Mouse (Mus musculus): ENCODE results near the gene Gm49711.

Gm49711 gene

DNA sequence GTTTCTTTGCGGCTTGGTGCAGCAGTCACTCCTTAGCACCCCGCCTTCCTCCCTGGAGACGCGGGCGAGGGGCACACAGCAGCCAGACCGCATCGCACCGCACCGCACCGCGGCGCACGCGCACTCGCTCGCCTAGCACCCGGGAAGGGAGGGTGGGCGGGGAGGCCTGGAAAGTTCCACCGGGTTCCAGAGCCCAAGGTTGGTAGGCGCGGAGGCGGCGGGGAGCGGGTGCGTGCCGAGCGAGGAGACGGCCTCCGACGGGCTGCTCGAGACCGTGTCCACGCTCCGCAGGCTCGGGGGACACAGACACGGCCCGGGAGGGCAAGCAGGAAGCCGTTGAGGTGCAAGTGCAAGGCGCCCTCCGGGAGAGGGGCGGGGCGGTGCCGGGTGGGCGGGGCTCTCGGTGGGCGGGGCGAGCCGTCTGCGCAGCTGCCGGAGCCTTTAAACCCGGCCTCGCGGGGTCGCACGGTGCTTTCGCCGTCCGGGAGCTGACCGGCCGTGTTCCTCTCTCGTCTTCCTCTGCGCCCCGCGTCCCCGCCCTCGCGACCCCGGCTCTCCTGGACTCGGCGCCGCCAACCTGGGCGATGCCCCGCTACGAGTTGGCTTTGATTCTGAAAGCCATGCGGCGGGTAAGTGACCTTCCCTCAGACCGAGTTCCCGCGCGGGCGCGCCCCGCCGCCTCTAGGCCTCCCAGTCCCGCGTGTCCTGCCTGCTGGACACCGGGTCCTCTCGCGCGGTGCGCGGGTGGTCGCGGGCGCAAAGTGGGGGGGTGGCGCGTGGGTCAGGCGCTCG is at the start of gene Gm49711, which contains the start of the genes Mrps6 and Slc5a3:
Gene Gm49711, plus strand, starts transcription at position 465 of the 792 bp plus-strand sequence.
Gene Mrps6, plus strand, starts transcription at position 419 of the 792 bp plus-strand sequence.
Gene Slc5a3, plus strand, starts transcription at position 471 of the 792 bp plus-strand sequence.
- peak; percentile 86 for DNase-seq (ENCODE audit: low read depth, low spot score)

DNA sequence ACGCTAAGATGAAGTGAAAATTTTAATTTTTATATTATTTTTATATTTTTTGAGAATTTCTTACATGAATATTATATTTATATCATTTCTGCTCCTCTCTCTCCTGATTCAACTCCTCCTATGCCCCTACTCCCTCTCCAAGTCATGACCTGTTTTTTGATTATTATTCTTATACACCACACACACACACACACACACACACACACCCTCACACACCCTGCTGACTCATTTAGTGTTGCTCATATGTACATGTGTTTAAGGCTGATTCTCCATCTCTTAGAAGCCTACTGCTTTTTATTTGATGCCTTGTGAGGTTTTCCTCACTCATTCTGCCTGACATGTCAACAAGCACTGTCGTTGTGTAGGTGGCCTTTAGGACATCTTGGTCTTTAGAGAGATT is 48.5 kb upstream of the Gm49711 start:
- DNase-seq (ENCODE audit: low read depth, low spot score) = no peak

DNA sequence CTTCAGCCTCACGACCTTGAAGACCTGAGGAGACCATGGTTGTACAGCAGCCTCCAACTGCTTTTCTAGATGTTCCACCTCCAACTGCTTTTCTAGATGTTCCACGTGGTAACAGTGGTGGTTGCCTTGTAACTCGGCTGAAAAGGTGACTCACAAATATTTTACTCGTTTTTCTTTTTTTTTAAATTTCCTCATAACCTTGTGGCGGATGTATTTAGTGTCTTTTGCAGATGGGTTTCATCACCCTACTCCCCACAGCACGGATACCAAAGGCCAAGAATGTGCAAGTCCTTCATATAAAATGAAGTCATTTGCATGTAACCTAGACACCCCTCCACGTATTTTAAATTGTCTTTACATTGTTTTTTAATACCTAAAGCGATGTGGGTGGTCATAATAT is 41.3 kb upstream of the Gm49711 start:
- DNase-seq (ENCODE audit: low read depth, low spot score) = no peak

DNA sequence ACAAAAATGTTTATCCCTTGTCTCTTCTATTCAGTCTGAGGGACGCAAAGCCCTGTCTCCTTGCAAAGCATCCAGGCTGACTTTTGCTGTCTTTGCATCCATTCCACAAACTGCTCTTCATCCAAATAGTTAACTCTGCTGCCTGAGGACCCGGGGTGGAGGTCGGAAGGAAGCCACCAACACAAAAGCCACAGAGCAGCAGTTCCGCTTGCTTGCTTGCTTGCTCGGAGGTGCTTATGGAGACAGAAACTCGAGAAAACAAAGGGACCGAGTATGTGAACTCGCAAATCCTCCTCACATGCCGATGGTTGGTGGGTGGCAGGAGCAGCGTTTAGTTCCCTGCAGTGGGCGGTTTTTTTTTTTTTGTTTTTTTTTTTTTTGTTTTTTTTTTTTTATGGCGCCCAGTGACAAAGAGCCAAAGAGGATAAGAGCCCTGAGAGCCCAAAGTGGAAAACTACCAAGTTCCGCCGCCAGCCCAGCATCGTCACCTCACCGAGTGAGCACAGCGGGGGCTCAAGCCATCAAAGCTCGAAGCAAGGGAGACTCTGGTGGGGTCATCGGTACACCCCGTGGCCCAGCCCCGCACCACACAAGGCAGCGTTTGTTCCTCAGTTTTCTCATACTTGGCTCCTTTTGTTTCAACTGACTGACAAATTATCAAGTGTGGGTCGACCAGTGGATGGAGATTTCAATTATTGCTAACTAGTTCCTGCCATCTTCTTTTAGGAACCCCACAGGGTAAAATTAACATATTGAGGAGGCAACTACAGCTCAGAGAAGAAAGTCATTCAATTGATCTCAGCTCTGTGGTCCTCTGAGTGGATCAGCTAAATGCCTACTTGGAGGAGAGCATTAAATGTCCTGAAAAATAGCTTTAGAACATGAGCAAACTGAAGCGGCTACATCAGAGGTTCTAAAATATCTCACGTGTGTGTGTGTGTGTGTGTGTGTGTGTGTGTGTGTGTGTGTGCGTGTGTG is 38.7 kb upstream of the Gm49711 start:
- peak; percentile 54 for DNase-seq (ENCODE audit: low read depth, low spot score)

DNA sequence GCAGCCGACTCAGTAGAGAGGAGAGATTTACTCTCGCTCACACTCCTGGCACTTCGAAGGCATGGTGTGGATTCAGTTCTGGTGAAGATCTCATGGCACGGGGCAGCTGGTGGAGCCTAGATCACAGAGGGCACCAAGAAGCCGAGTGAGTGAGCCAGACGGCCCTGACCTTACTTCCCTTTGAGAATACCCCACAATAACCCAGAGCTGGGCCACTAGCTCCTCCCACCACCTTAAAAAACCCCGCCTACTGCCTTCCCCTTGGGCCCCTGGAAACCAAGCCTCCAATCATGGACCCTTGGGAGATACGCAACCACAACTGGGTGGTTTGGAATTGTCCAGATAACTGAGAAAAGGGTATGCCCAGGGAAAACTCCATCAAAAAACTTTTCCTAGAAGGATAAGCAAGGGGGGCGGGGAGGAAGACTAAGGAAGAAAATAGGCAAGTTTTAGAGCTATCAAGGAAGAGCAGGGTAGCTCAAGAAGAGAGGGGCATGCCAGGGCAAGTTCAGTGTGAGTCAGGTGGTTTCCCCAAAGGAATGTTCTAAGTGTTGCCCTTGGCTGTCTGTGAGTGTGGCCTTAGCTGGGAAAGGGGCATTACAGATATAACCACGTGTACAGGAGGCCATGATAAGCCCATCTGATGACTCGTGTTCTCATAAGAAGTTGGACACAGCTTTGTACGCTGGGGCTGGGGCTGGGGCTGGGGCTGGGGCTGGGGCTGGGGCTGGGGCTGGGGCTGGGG is 36.3 kb upstream of the Gm49711 start:
- DNase-seq (ENCODE audit: low read depth, low spot score) = peak; percentile 67

DNA sequence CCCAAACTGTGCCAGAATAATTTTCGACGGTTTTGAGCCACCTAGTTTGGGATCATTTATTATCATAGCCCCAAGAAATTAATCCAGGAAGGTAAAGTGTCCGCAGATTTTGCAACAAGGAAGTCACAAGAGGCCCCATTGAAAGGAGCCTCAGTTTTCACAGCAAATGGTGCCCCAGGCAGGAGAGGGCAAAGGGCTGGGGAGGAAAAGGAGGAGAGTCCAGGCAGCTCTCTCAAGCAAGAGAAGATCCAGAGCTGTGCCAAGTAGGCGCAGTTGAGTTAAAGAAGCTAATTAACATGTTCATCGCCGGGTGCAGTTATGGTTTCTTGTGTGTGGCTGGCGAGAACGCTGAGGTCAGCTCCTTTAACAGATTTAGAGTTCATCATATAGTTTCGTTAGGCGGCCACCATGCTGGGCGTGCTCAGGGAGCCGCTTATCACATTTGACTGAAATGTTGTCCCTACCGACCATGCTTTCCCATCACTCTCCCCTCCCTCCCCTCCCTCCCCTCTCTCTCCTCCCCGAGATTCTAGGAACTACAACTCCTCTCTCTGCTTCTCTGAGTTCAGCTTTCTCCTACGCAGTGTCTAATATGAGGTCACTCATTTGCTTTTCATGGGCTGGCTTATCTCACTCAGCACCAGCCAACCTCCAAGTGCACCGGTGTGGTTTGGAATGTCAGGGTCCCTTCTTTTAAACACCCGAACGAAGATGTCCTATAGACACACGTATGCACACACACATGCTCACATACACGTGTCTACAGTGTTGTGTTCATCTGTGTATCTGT is 35.4 kb upstream of the Gm49711 start:
- no peak for DNase-seq (ENCODE audit: low read depth, low spot score)

DNA sequence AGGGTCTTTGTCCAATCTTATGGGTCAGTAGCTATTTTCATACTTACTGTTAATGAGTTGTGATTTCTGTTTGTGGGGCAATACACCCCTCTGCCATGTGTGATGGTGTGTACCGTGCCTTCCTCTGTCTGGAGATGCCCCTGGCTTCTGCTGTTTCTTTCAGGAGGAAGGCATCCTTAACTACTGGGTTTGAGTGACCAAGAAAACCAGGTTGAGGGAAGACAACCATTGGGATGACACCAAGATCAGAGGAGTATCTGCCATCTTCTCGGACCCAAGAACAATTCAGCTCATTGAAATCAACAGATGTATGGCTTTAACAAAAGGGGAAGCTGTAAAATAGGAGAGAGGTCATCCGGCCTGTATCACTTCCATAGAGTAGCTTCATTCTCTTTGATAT is 24.8 kb upstream of the Gm49711 start:
- no peak for DNase-seq (ENCODE audit: low read depth, low spot score)

DNA sequence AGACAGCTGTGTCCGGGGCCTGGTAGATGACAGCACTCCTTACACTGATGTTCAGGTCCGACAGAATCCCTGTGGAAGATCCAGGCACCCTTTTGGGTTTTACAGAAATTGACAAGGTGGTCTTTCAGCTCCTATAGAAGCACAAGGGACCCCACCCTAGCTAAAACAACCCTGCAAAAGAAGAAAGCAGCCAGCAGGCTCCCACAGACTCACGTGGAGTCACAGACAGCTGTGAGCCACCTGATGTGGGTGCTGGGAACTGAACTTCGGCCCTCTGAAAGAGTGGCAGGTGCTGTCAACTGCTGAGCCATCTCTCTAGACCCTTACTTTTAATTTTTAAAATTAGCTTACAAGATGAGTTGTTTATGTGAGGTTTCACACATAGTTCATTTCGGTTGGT is 23.4 kb upstream of the Gm49711 start:
- DNase-seq (ENCODE audit: low read depth, low spot score) = no peak

DNA sequence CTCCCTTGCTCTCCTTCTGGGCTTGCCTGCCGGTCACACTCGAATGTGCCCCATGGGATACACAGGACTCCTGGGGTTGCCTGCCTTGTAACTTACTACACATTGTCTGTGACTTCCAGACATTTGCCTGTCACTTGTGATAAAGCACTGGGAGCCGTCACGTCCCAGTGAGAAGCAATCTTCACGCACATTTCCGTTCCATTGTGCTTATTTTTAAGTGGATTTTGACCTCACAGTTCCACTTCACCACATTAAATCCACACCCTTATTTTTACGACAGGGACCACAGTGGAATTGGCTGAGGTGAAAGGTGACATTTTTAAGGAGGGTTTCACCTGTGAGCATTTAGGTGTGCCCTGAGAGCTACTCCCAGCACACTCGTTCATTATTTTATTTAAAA is 21.4 kb upstream of the Gm49711 start:
- no peak for DNase-seq (ENCODE audit: low read depth, low spot score)

DNA sequence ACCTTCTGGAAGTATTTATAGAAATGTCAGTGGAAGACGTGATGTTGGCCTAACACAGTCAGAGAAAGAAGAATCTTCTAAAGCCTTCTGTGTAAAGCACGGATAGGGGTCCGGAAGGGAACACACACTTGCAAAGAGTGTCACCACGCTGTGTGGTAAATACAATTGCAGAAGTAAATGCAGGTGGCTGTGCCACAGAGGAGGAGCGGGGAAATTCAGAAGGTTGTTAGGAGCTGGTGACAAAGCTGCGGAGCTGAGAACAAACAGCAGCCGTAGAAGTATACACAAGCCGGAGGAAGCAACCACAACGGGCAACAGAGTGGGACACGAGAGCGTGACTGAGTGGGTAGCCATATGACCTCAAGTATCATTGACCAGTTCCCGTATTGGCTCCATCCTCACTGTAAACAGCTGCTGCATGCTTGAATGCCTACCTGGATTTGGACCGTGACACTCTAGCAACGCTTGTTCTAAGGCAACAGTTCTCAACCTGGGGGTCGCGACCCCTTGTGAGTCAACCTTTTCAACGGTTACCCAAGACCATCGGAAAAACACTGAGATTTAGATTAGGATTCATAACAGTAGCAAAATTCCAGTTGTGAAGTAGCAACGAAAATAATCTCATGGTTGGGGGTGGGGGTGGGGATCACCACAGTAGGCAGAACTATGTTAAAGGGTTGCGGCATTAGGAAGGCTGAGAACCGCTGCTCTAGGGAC is 20.1 kb upstream of the Gm49711 start:
- no peak for DNase-seq (ENCODE audit: low read depth, low spot score)

DNA sequence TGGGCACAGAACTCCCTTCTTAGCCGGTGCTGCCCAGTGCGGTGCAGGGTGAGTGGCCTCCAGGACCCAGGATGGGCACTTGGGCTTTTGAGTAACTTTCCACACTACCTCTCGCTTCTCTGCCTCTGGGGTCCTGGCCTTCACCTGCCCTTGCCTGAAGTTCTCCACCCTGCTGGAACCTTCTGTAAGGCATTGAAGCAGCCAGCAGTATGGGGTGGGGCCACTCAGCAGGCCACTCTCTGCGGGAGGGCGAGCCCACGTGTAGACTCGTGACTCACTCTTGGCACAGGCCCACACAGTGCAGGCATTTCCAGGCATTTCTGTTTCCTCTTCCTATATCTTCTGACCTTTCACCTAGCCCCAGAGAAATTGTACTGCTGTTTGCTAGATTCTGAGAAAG is 18.7 kb upstream of the Gm49711 start:
- DNase-seq (ENCODE audit: low read depth, low spot score) = no peak

DNA sequence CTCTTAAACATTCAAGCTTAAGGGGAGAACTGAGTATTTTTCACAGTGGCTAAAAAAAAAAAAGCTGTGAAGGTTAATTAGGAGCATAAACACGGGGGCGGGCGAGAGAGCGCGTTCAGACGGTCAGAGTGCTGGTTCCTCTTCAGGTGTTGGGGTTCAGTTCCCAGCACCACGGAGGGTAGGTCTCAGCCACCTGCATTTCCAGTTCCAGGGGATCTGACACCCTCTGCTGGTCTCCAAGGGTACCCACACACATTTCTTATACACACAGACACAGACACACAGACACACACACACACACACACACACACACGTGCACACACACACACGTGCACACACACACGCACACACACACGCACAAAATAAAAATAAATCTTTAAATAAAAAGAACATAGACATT is 18.1 kb upstream of the Gm49711 start:
- peak; percentile 54 for DNase-seq (ENCODE audit: low read depth, low spot score)

DNA sequence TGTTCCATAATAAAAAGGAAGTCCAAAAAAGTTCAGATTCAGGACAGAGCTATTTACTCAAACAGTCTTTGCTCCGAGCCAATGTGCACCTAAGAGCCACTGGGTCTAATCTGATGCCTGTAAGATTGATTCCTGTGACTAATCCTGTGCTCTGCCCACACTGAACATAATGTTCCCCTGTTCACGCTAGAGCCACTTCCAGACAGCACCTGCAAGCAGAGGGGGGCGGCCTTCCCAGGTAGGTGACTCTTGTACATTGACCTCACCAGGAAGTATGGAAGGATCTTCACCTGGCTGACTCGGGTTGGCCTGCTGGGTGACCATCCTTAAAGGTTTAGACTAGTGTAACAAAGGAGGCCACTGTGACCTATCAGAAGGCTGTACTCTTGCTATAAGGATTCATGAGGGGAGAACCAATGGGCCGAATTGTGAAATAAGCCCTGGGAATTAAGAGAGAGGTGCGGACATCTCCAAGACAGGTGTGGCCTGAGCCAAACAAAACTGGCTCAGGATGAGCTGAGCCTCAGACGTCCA is 6.3 kb upstream of the Gm49711 start:
- no peak for DNase-seq (ENCODE audit: low read depth, low spot score)

DNA sequence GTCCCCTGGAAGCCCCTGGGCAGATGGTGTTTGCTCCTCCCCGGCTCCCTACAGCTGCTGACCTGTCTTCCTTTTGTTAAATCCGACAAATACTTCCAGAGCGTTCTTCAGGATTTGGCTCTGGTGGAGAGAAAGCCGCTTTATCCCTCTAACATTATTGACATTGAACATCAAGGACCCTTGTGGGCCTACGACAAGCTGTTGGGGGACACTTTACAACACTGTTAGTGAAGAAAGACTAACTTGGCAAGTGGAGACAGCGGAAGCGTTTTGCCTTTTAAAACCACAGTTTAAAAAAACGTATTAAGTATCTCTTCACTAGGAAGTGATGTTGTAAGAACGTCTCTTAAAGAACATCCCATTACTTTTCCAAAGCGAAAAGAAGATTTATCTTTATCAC is 5.5 kb upstream of the Gm49711 start:
- no peak for DNase-seq (ENCODE audit: low read depth, low spot score)

DNA sequence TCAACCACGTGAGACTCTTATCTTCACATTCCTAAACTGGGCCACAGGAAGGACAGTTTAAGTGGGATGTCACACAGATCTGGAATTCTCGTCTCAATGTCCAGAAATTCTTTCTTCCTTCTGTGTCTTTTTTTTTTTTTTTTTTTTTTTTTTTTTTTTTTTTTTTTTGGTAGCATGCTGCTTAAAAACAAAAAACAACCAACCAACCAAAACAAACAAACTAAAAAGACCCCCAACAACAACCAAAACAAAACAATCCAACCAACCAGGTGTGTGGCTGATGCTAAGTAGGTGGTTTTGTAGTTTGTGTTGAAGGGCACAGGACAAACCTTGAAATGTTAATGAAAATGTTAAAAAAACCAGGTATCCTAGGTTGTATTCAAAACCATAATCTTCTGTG is 1.4 kb upstream of the Gm49711 start:
- no peak for DNase-seq (ENCODE audit: low read depth, low spot score)

DNA sequence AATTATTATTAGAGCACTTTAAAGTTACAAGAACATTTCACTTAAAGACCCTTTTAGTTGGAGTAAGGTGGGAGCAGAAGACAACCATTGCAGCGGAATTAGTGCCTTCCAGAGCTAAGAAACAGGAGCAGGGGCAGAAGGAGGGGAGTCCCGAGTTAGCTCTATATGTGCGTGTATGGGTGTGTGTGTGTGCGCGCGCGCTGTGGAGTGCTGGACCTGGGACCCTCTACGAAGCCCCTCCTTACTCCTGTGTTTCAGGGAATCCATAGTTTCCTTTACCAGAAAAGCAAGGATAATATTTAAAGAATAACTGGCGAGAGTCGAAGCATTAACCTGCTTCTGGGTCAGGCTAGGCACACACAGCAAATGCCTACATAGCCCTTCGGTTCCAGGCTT is 662 bp upstream of the Gm49711 start:
- DNase-seq (ENCODE audit: low read depth, low spot score) = no peak

DNA sequence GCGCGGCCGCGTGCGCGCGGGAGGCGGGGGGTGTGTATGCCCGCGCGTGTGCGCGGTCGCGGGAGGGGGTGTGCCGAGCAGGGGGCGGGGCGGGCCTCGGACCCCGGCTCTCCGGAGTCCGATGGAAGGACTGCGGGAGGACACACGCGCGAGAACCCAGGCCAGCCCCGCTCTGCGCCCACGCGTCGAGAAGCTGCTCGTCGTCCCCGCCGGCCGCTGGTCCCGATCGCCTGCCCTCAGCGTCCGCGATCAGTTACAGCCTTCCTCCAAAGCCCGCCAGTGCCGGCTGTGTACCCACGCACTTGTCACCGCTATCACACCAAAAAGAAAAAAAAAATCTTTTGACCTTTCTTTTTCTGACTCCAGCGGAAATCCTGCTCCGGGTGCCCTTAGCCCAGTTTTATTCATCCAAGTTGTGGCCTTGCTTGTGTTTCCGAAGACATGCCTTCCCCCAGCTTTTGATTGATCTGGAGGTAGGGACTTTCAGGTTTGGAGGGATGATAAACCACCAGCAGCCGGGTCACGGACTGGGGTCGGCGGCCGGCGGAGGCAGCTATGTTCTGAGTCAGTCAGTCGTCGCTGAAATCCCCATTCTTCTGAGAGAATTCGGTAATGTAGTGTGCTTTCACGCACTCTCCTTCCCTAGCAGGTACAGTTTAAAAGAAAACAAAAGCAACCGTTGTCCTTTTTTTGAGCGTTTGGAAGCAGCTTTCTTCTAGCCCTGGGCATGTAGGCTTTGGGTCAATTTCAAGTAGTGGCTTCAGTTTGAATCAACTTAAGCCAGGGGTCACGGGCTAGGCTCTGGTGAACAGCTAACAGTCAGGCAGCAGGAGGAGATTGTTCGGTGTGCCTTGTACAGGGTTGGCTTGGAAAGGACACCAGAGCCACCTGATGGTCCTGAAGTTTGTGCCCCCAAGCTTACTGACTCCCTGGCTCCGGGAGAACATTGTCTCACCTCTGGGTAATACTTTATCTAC is 816 bp downstream of the Gm49711 start:
- DNase-seq (ENCODE audit: low read depth, low spot score) = no peak

DNA sequence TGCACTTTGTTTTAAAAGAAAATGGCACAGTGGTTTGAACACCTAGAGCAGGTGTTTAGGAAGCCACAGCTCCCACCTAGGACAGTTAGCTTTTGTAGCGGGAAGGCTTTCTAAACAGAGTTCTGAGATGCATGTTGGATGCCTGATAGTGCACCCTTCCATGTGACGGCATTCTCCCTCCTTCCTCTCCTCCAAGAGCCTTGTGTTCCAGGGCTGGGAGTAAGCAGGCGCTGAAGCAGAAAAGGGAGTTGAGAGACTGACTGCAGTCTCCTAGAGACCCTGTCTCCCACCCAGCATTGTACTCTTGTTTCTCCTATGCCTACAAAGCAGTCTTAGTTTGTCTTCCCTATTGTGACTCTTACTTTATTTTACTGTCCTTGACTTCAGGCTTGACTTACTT is 2.1 kb downstream of the Gm49711 start:
- DNase-seq (ENCODE audit: low read depth, low spot score) = no peak

DNA sequence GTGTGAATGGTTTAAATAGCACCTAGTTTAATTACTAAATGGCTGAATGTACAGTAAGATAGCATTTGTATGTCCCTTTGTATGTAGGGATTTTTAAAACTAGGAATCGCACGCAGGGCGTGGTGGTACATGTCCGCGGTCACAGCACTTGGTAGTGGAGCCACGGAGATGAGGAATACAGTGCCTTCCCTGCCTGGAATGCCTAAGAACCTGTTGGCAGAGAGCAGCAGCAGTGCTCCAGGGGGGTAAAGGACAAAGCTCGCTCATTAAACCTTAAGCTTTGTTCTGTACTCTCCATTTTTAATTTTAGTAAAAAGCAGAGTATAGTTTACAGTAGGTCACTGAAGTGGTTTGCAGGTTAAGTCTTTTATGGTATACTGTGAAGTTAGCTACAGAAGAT is 3.5 kb downstream of the Gm49711 start:
- no peak for DNase-seq (ENCODE audit: low read depth, low spot score)
